Mouse (Mus musculus) ovary, postnatal 10 days (tissue): ENCODE results near the gene Gtf2h4.
A peak's percentile ranks its signal among the peaks of the same experiment; 100 is the strongest.

Experiments
- DNase-seq: peaks from one replicate; pipeline ENCODE4 v3.0.0; 2022; ENCODE audit warnings: low spot score

The Gtf2h4 gene

DNA sequence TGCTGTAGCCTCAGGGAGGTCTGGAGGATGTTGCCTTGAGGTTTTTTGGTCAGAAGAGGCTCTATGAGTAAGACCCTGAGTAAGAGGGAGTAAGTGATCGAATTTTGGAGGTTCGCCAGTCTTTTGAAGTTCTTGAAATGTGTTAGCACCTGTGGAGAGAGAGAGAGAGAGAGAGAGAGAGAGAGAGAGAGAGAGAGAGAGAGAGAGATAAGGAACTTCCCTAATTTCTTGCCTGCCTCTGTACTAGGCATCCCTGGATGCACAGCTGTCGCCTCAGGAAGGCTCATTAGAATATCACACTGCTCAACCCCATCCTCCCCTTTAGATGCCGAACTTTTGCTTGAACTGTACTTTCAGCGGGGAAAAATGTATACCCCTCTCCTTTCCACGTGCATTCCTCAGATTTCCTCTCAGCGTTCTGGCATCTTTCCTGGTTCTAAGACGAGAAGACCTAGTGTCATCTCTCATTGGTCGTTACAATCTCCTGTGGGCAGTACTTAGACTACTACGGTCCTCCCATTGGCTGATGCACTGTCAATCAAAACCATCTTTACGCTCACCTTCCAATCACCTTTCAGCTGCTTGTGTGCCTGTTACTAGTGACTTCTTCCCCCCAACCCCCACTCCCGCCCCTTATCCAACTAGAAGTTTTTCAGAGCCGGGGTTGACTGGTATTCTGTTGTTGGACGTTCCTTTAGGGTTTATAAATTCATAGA lies 34.9 kb downstream of the Gtf2h4 start:
- peak; percentile 50 for DNase-seq

GRCm38 (mm10) chr17:35636363-35636762 lies 37.2 kb downstream of the Gtf2h4 start:
- no peak for DNase-seq

- DNase-seq = peak; percentile 33
These were observed 37.8 kb downstream of the Gtf2h4 start for GRCm38 (mm10) chr17:35635699-35636111.

DNA sequence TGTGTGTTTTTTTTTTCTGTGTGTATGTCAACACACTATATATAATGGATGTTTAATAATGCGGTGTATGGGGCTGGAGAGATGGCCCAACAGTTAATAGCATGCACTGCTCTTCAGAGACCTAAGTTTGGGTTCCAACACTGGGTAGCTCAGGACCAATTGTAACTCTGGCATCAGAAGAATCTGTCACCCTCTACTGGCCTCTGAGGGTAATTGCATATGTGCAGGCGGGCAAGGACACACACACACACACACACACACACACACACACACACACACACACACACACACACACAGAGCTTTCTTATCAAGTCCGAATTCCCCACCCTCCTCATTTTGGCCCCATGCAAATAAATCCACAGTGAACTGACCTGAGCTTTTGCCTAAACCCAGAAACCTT lies 38.3 kb downstream of the Gtf2h4 start:
- no peak for DNase-seq

GRCm38 (mm10) chr17:35633992-35634391 lies 39.5 kb downstream of the Gtf2h4 start:
- DNase-seq = no peak

DNA sequence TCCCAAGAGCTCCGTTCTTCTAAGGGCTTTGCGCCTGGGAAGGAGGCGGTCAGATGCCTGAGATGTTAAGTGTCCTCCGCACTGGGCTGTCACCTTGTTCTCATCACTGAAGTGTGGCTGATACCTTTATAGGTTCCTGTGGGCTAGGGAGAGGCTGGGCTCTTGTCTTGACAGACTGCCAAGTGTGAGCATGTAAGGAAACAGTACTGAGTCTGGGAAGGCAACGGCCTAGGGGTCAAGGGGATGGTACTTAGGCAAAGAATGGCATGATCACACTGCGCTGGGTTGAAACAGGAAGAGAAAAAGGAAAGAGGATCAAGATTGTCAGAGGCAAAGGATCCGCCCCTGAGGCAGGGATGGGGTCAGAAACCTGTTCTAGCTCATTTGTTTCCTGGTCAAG lies 47.0 kb downstream of the Gtf2h4 start, which contains the start of gene Gm9573:
Gene Gm9573, minus strand, starts transcription at position 101 of the 400 bp plus-strand sequence.
- DNase-seq = no peak
